In the genomic region with DNA sequence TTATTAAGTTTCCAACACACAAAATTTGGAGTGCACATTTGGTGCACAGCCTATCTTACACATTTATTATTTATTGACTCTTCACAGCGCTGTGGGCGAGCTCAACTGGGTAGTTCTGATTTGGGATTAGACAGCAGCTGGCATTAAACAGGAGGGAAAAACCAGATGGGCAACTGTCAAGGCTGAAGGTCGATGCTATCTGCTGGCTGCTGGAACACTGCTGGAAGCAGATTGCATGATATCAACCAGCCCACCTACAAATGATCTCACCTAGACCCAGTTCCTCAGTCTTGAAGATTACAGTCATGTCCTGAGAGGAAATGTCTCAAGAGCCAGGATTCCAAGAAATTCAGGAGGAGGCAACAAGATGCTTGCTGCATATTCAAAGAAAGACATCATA, we compare ENCODE assay signal across 28 mouse cellular contexts.
DNase-seq lines count a peak whose midpoint lies in the region; ATAC-seq lines count a peak whose summit lies in the region.
"Had no signal": no experiment of that assay in that cellular context is flagged by ENCODE, and none has a peak within 500 bp of the region (broad histone marks: within the 10 kb centered on the region; RNA-seq: fewer than 3 reads in every experiment).

No protein-coding gene starts in this region.

- no peak overlapping the region for H3K4me3 ChIP-seq in limb, embryonic 11.5 days (ENCODE audit: low read depth, low read length)
- no peak overlapping the region for H3K4me3 ChIP-seq in limb, embryonic 10.5 days
- H3K4me3 ChIP-seq: embryonic facial prominence, embryonic 13.5 days; embryonic facial prominence, embryonic 15.5 days; erythroblast, embryonic 14.5 days; forebrain, embryonic 13.5 days; forebrain, embryonic 15.5 days had no signal

- ATAC-seq in limb, embryonic 11.5 days (ENCODE audit: insufficient number of reproducible peaks, low FRiP score, low TSS enrichment, low read depth), result no peak
- ATAC-seq: activated CD4-positive, CD25-positive, alpha-beta regulatory T cell, adult 4 months; CD4-positive, CD25-positive, alpha-beta regulatory T cell, adult 4 months; forebrain, embryonic 13.5 days; forebrain, embryonic 15.5 days; forebrain, postnatal 0 days had no signal

- H3K9ac ChIP-seq in limb, embryonic 11.5 days (ENCODE audit: low read length), result no peak overlapping the region
- H3K9ac ChIP-seq: embryonic facial prominence, embryonic 13.5 days; embryonic facial prominence, embryonic 15.5 days; forebrain, embryonic 13.5 days; forebrain, embryonic 15.5 days; forebrain, postnatal 0 days had no signal

- H3K27ac ChIP-seq in limb, embryonic 11.5 days (replicated peaks; ENCODE audit: low read depth, low read length), result no peak overlapping the region
- no peak overlapping the region for H3K27ac ChIP-seq in limb, embryonic 10.5 days
- H3K27ac ChIP-seq: embryonic facial prominence, embryonic 13.5 days; embryonic facial prominence, embryonic 15.5 days; forebrain, embryonic 13.5 days; forebrain, embryonic 15.5 days had no signal

- H3K36me3 ChIP-seq in limb, embryonic 11.5 days (ENCODE audit: control insufficient read depth, insufficient read depth, low read length), result no peaks in the 10 kb centered on the region
- no peaks in the 10 kb centered on the region for H3K36me3 ChIP-seq in limb, embryonic 10.5 days
- H3K36me3 ChIP-seq: embryonic facial prominence, embryonic 13.5 days; embryonic facial prominence, embryonic 15.5 days; forebrain, embryonic 15.5 days; G1E had no signal

- H3K9me3 ChIP-seq in limb, embryonic 11.5 days (ENCODE audit: control insufficient read depth, low read length), result no peaks in the 10 kb centered on the region
- H3K9me3 ChIP-seq in limb, embryonic 10.5 days (replicated peaks), result no peaks in the 10 kb centered on the region
- H3K9me3 ChIP-seq: embryonic facial prominence, embryonic 13.5 days; embryonic facial prominence, embryonic 15.5 days; forebrain, embryonic 13.5 days; forebrain, embryonic 15.5 days; G1E had no signal

- 89% methylated on average over 3 of the region's 3 CpGs for WGBS in limb, embryonic 11.5 days
- WGBS in limb, embryonic 10.5 days, result 83% methylated on average over 3 of the region's 3 CpGs

- peak; percentile 12 for DNase-seq in heart, adult 11 months
- DNase-seq in heart, adult 8-10 months (ENCODE audit: low spot score), result no peak
- peak; percentile 17 for DNase-seq in limb, embryonic 11.5 days (ENCODE audit: low spot score)
- DNase-seq in limb, embryonic 10.5 days (ENCODE audit: low spot score), result no peak
- DNase-seq in MN1 (ENCODE audit: low spot score), result peak; percentile 39
- DNase-seq in brain, adult 2 months (ENCODE audit: low read depth, low spot score), result peak; percentile 14
- DNase-seq in adrenal gland, adult (ENCODE audit: inconsistent age in 2 of 2, low spot score in 1 of 2), result no peak
- no peak for DNase-seq in cerebellum, adult 8-10 months
- DNase-seq: adrenal gland, adult 2 months; adrenal gland, postnatal 10 days; adrenal gland, postnatal 25 days; B cell, adult 2 months; cerebellum, adult 11-12 months; cerebellum, adult 2 months; cerebellum, adult 9-11 months; cerebellum, postnatal 14 days; cerebellum, postnatal 36 days; embryo, embryonic 11 days; forebrain, postnatal 0 days had no signal

- no peaks in the 10 kb centered on the region for H3K27me3 ChIP-seq in limb, embryonic 11.5 days (ENCODE audit: control insufficient read depth, insufficient read depth, low read length)
- H3K27me3 ChIP-seq in limb, embryonic 10.5 days (ENCODE audit: low read depth, poor library complexity, severe bottlenecking), result no peaks in the 10 kb centered on the region
- H3K27me3 ChIP-seq: CH12.LX; embryonic facial prominence, embryonic 13.5 days; embryonic facial prominence, embryonic 15.5 days; forebrain, embryonic 13.5 days; forebrain, embryonic 15.5 days had no signal

- H3K4me1 ChIP-seq in limb, embryonic 11.5 days (ENCODE audit: control insufficient read depth, insufficient read depth, low read length), result no peaks in the 10 kb centered on the region
- H3K4me1 ChIP-seq in limb, embryonic 10.5 days, result peaks cover 8% of the 10 kb centered on the region
- H3K4me1 ChIP-seq: embryonic facial prominence, embryonic 15.5 days had no signal

- no peak overlapping the region for H3K4me2 ChIP-seq in limb, embryonic 11.5 days (ENCODE audit: low read depth, severe bottlenecking)
- H3K4me2 ChIP-seq: embryonic facial prominence, embryonic 13.5 days; embryonic facial prominence, embryonic 15.5 days; forebrain, embryonic 13.5 days; forebrain, embryonic 15.5 days had no signal

Comparison
In these comparisons a context has a peak if more than half of its experiments do, and no peak if none do; other contexts are left out.
1. DNase-seq: peak in heart, adult 11 months (single experiment), limb, embryonic 11.5 days (single experiment), MN1 (single experiment) and brain, adult 2 months (single experiment); none in heart, adult 8-10 months (single experiment), limb, embryonic 10.5 days (single experiment), adrenal gland, adult (0 of 2) and cerebellum, adult 8-10 months (single experiment).